Mouse (Mus musculus) limb, embryonic 10.5 days (tissue): Measurements from ENCODE around the gene Hdgfl2. TPM values are rescaled to one million over a fixed set of nuclear protein-coding genes. Genes with fewer than 3 reads are reported as not detected.
"Not testable (repeated sequence)": the region's sequence is repeated elsewhere in the genome, so short reads cannot be mapped to it uniquely, and the experiment has no call there.

Source experiments
- DNase-seq: peaks from one replicate; pipeline ENCODE4 v3.0.0-alpha.2; 2017; ENCODE audit warnings: low spot score
- H3K27ac ChIP-seq: fragments of 300-500 bp; sonication (generic); 2 replicates; pipeline ENCODE4 v1.5.1; 2016; ENCODE audit warnings: mild to moderate bottlenecking
- H3K27me3 ChIP-seq: fragments of 300-500 bp; sonication (generic); 2 replicates; pipeline ENCODE4 v1.6.1; 2016; ENCODE audit warnings: low read depth, mild to moderate bottlenecking; ENCODE audit not compliant: poor library complexity, severe bottlenecking
- H3K36me3 ChIP-seq: fragments of 300-500 bp; sonication (generic); 2 replicates; pipeline ENCODE4 v1.6.1; 2016; ENCODE audit warnings: mild to moderate bottlenecking, moderate library complexity
- H3K4me1 ChIP-seq: fragments of 300-500 bp; sonication (generic); 2 replicates; pipeline ENCODE4 v1.6.1; 2016
- H3K4me3 ChIP-seq: fragments of 300-500 bp; sonication (generic); 2 replicates; pipeline ENCODE4 v1.5.1; 2016; ENCODE audit warnings: mild to moderate bottlenecking, moderate library complexity
- H3K9me3 ChIP-seq: fragments of 300-500 bp; sonication (generic); replicated peaks from 2 replicates; pipeline ENCODE4 v1.6.1; 2016; ENCODE audit warnings: mild to moderate bottlenecking
- WGBS: fragments of 180-500 bp; shearing (Covaris S2); methylation state at CpG from one replicate; pipeline ENCODE4 v1.1.7; 2016; 5-methylcytosine and 5-hydroxymethylcytosine counted together
- polyA plus RNA-seq: library from polyadenylated mRNA; unstranded; fragments of >200 nt; fragmentation: Nextera tagmentation; extraction: Ambion mirVana; gene quantifications from 2 replicates; pipeline ENCODE4 v1.2.1, GENCODE M21; 2016

Gene Hdgfl2
- polyA plus RNA-seq, 1 experiment from 2014 or later = 205 TPM

DNA sequence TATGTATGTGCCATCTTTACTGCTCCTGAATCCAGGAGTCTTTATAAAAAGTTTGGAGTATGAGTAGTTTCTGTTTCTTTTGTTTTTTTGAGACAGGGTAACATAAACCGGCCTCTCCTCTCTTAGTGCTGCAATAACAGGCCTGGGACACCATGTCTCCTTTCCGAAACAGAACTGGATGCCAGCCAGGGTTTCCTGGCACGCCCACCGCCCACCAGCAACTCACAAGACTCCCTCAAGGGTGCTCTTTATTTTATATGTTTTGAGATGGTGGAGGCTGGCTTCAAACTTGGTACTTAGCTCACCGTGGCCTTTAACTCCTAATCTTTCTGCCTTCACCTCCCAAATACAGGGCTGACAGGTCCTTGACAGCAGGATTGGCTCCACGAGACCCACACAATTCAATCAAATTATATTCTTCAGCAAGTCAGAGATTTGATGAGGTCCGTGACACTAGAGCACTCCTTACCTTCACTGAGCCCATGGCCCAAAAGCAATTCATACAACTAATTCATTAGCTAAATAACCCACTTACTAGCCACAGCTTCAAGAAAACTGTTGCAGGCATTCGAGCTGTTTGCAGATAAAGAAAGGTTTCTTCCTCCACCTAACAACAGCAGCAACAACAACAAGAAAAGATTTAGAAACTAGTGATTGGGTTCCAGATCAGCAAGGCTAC, 40.7 kb upstream of the Hdgfl2 start:
- no peak for DNase-seq
- Histone ChIP-seq H3K9me3 (no peaks in the 10 kb centered on the region), H3K27ac (no peak overlapping the region), H3K36me3 (peaks cover 30% of the 10 kb centered on the region), H3K4me3 (no peak overlapping the region), H3K27me3 (no peaks in the 10 kb centered on the region), H3K4me1 (peaks cover 31% of the 10 kb centered on the region)
- WGBS = 88% methylated on average over 8 of the region's 8 CpGs

DNA sequence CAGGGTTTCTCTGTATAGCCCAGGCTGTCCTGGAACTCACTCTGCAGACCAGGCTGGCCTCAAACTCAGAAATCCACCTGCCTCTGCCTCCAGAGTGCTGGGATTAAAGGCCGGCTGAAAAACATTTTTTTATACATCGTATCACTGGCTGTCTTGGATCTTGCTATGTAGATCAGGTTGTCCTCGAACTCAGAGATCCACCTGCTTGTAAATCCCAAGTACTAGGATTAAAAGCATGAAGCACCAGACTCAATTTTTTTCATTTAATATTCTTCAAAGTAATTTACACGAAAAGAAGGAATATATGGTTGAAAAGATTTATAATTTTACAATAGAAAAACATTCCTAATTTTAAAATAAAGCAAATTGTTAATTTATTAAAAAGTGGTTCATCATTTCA, 40.1 kb upstream of the Hdgfl2 start:
- Histone ChIP-seq H3K4me3 (peak overlapping the region; percentile 81; the same call in 1 of the 2 replicates), H3K27me3 (no peaks in the 10 kb centered on the region), H3K9me3 (no peaks in the 10 kb centered on the region), H3K4me1 (peaks cover 31% of the 10 kb centered on the region), H3K27ac (peak overlapping the region; percentile 95; the same call in 1 of the 2 replicates), H3K36me3 (peaks cover 30% of the 10 kb centered on the region)
- WGBS = 80% methylated on average over 4 of the region's 4 CpGs
- no peak for DNase-seq

DNA sequence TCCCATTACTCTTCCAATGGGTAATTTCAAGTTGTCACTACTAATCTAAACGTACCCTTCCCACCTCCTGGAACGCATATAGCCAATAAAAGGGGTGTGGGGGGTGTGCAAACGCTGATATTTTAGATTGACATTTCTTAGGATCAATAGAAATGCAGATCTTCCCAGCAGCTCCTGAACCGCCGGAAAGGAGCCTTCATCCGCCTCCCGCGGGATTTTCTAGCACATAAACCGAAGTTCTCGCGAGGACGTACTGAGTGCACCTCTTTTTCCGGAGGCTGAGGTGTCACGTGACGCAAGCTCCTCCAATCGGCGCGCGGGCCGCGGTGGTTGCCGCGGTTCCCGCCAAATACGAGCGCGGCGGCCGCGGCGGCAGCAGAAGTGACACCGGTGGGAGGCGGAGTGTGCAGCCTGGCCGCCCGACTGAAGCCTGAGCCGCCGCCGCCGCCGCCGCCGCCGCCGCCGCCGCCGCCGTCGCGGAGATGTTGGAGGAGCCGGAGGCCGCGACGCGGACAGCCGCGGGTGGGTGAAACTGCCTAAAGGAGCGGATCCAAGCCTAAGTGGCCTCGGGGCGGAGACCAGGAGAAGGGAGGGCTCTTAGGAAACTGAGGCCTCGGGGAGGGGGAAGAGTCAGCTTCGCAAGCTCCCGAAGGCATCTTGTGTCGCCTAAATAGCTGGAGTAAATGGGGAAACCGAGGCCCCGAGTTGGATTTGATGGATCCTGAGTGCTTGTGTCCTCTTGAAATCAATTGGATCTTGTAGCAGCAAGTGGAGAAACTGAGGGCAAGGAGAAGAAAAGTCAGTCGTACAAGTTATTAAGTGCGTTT, 39.2 kb upstream of the Hdgfl2 start, which contains the start of gene Chaf1a:
Gene Chaf1a (plus strand): TSS at position 410 of the 827 bp plus-strand sequence.
- Histone ChIP-seq H3K4me3 (peak within 1 kb of the TSS; percentile 81), H3K27me3 (no peaks in the 10 kb centered on the region), H3K9me3 (no peaks in the 10 kb centered on the region), H3K27ac (peak within 1 kb of the TSS; percentile 95), H3K36me3 (peaks cover 31% of the 10 kb centered on the region), H3K4me1 (peaks cover 23% of the 10 kb centered on the region)
- DNase-seq = peak; percentile 97
- WGBS = under 1% methylated on average over 68 of the region's 68 CpGs

DNA sequence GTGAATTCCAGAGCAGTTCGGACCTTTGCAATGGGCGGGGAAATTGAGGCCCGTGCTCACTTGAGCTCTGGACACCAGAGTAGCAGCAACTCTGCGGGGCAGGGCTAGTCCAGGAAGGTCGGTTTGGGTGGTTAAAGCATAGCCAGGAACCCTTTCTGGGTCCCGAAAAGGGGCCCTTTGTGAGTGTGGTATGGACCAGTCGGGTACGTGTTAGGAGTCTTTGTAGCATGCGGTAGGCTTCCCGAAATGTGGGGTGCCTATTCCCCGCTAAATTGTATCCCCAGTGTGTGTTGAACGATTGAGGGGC, 38.6 kb upstream of the Hdgfl2 start:
- 2% methylated on average over 12 of the region's 12 CpGs for WGBS

DNA sequence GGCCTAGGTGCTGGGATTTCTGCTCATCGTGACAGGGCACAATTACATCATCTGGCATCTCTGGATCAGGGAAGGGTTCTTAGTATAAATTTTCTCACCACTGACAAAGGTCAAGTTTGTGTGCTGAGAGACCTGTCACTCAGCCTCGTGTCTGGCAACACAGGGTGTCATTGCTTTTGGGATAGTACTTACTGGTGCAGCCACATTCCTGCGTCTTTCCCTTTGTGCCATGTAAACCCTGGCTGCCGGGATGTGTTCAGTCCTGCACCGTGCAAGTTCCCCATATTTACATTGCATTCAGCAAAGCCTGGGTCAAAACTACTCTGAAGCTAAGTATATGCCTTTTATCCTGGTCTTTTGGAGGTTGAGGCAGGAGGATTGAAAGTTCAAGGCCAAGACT, 28.1 kb upstream of the Hdgfl2 start:
- no peaks in the 10 kb centered on the region for H3K9me3 ChIP-seq
- no peaks in the 10 kb centered on the region for H3K27me3 ChIP-seq
- H3K27ac ChIP-seq = no peak overlapping the region
- H3K36me3 ChIP-seq = peaks cover 97% of the 10 kb centered on the region
- DNase-seq = no peak
- no peak overlapping the region for H3K4me3 ChIP-seq
- WGBS = 91% methylated on average over 5 of the region's 5 CpGs
- H3K4me1 ChIP-seq = no peaks in the 10 kb centered on the region

More for the DNA sequence above, 38.6 kb upstream of the Hdgfl2 start:
- Histone ChIP-seq H3K4me1 (peaks cover 19% of the 10 kb centered on the region), H3K36me3 (peaks cover 37% of the 10 kb centered on the region), H3K27ac (peak overlapping the region; percentile 95), H3K9me3 (no peaks in the 10 kb centered on the region), H3K4me3 (peak overlapping the region; percentile 81), H3K27me3 (no peaks in the 10 kb centered on the region)
- DNase-seq = peak; percentile 58

DNA sequence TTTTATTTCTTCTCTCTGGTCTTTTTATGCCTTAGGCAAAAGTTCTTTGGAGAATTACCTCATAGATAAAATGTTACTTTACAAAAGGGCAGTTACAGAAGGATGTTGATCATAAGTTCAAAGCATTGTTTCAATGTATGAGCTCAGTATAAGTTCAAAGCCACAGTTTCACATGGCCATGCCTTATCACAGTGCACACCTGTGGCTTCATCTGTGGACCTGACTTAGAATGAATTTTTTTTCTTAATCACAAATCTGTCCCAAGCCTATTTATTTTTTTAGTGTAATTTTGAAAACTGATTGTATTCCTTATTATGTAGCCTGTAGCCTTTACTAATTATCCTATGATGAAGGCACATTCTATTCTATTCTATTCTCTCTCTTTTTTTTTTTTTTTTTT, 24.5 kb upstream of the Hdgfl2 start:
- no peaks in the 10 kb centered on the region for H3K27me3 ChIP-seq
- H3K4me3 ChIP-seq = no peak overlapping the region
- H3K27ac ChIP-seq = no peak overlapping the region
- no peak for DNase-seq
- no peaks in the 10 kb centered on the region for H3K9me3 ChIP-seq
- H3K36me3 ChIP-seq = peaks cover 97% of the 10 kb centered on the region
- no peaks in the 10 kb centered on the region for H3K4me1 ChIP-seq

DNA sequence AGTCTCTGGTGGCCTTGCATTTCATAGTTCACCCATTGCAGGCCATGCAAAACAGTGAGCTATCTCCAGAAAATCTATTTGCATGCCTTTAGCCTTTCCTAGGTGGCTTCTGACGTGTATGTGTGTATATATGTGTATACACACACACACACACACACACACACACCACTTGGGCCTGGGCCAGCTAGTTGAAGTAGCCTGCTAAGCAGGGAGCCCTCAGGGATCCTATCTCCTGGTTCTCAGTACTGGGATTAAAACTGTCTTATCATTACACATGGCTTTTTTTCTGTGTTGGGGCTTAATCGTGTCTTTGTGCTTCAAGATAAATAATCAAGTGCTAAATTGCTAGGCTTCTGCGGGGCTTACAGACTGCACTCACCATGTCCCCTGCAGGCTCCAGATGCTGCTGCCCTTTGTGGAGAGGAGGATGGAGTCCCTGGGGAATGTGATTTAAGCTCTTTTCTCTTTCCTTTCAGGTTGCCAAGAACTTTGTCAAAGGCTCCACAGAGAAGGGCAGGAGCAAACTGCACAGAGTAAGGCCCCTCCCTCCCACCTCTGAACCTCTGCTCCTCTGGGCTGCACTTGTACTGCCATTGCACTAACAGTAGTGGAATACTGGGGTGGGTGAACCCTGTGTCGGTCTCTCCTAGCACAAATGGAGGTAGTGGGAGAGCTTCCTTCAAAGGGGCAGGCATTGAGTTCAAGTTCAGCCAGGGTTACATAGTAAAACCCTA, 23.3 kb upstream of the Hdgfl2 start:
- Histone ChIP-seq H3K9me3 (no peaks in the 10 kb centered on the region), H3K36me3 (peaks cover 97% of the 10 kb centered on the region), H3K27ac (no peak overlapping the region), H3K4me3 (no peak overlapping the region), H3K27me3 (no peaks in the 10 kb centered on the region), H3K4me1 (no peaks in the 10 kb centered on the region)
- WGBS = 90% methylated on average over 4 of the region's 4 CpGs
- DNase-seq = no peak

DNA sequence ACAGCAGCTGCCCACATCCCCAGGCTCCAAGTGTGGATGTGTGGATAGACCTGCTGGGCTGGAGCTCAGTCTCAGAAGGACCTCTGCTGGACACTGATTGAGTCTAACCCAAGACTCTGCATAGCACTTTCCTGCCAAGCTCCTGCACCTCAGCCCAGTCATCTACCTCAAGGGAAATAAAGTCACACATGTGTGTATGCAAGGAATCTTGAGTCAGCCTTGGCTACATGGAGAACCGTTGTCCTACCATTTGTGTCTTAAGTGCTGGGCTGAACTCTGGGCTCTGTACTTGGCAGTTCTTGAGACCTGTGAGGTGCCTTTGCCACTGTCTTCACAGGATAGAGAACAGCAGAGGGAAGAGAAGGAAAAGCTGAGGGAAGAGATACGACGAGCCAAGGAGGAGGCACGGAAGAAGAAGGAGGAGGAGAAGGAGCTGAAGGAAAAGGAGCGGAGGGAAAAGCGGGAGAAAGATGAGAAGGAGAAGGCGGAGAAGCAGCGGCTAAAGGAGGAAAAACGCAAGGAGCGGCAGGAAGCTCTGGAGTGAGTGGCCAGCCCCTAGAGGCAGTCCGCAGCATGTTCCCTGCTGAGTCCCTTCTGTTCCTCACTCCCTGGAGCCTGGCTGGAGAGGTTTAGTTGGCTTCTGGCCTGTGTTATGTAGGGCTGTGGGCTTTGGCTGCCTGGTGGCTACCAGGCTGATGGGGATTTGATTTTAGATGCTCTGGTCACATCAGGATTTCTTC, 21.9 kb upstream of the Hdgfl2 start:
- Histone ChIP-seq H3K27me3 (no peaks in the 10 kb centered on the region), H3K27ac (no peak overlapping the region), H3K36me3 (peaks cover 97% of the 10 kb centered on the region), H3K4me3 (no peak overlapping the region), H3K4me1 (no peaks in the 10 kb centered on the region), H3K9me3 (no peaks in the 10 kb centered on the region)
- WGBS = 82% methylated on average over 11 of the region's 11 CpGs
- DNase-seq = no peak

DNA sequence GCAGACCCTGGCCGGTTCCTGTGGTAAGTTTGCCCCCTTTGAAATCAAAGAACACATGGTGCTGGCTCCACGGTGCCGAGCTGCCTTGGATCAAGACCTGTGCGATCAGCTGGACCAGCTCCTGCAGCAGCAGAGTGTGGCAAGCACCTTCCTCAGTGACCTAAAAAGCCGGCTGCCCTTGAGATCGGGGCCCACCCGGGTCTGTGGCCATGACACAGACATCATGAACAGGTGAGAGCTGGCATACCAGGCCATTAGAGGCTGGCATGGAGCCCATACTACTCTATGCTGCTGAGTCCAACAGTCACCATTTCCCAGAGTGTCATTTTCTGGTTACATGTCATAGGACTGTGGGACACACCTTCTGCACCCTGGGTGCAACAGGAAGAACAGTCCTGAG, 17.4 kb upstream of the Hdgfl2 start:
- 95% methylated on average over 7 of the region's 7 CpGs for WGBS
- Histone ChIP-seq H3K4me1 (no peaks in the 10 kb centered on the region), H3K27ac (no peak overlapping the region), H3K36me3 (peaks cover 100% of the 10 kb centered on the region), H3K4me3 (no peak overlapping the region), H3K9me3 (no peaks in the 10 kb centered on the region), H3K27me3 (no peaks in the 10 kb centered on the region)
- DNase-seq = no peak

DNA sequence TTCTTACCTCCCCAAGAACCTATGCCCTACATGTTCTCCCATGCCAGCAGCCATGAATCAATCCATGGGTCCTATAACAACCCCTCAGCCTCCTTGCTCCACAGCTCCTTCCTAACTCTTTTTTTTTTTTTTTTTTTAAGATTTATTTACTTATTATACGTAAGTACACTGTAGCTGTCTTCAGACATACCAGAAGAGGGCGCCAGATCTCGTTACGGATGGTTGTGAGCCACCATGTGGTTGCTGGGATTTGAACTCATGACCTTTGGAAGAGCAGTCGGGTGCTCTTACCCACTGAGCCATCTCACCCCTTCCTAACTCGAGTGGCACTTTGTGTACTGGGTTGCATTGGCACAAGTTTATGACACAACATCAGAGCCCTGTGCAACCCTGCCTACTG, 13.7 kb upstream of the Hdgfl2 start:
- H3K9me3 ChIP-seq, H3K4me3 ChIP-seq, H3K27ac ChIP-seq, DNase-seq, H3K4me1 ChIP-seq, H3K27me3 ChIP-seq: not testable (repeated sequence)
- H3K36me3 ChIP-seq = peaks cover 100% of the 10 kb centered on the region
- 86% methylated on average over 6 of the region's 6 CpGs for WGBS

DNA sequence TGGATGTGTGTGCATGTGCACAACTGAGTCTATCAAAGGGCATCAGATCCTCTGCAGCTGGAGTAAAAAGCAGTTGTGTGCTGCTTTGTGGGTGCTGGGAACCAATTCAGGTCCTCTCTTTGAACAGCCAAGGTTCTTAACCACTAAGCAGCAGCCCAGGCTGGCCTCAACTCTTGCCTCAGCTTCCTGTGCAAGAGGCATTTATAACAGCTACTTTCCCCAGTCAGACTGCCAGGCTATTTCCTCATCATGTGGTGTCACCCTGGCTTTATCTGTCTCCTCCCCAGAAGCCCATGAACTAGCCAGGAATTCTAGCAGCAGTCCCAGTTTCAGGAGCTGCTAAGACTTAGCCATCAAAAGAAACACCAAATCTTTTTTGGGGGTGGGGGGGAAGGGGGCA, 13.0 kb upstream of the Hdgfl2 start:
- peaks cover 100% of the 10 kb centered on the region for H3K36me3 ChIP-seq
- no peaks in the 10 kb centered on the region for H3K4me1 ChIP-seq
- H3K9me3 ChIP-seq = no peaks in the 10 kb centered on the region
- no peaks in the 10 kb centered on the region for H3K27me3 ChIP-seq
- H3K4me3 ChIP-seq = no peak overlapping the region
- no peak for DNase-seq
- no peak overlapping the region for H3K27ac ChIP-seq

DNA sequence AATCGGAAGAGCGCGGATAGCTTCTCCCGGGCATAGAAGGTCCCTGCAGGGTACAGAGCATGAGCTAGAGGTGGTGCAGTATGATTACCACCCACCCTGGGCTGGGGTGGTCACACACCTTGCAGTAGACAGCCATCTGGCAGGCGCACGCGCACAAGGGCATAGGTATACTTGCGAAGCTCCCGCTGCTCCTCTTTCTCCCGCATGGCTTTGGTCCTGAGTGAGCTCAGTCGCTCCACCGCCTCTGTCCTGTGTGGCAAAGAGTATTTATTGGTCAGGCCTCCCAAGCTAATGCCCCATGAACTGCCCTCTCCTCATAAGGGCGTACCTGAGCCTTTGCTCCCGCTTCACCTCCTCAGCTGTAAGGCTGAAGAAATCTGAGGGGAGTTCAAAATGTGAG, 10.4 kb upstream of the Hdgfl2 start:
- H3K27ac ChIP-seq = no peak overlapping the region
- 95% methylated on average over 14 of the region's 14 CpGs for WGBS
- no peak overlapping the region for H3K4me3 ChIP-seq
- no peaks in the 10 kb centered on the region for H3K9me3 ChIP-seq
- no peaks in the 10 kb centered on the region for H3K27me3 ChIP-seq
- peaks cover 90% of the 10 kb centered on the region for H3K36me3 ChIP-seq
- peaks cover 17% of the 10 kb centered on the region for H3K4me1 ChIP-seq
- DNase-seq = no peak
